Mouse (Mus musculus): ENCODE measurements around the gene Gm2564.
"Not testable (repeated sequence)": the region's sequence is repeated elsewhere in the genome, so short reads cannot be mapped to it uniquely, and the experiment has no call there.

Gene Gm2564

GRCm38 (mm10) chr4:42629419-42629818, at the start of gene Gm2564:
Gm2564 (plus strand) TSS chr4:42629719.
- not testable (repeated sequence) for DNase-seq (ENCODE audit: low spot score in 2 of 2)

GRCm38 (mm10) chr4:42611895-42612294, 17.6 kb upstream of the Gm2564 start, which contains the start of gene Gm10591:
Gm10591 (plus strand) TSS chr4:42612195.
- DNase-seq (ENCODE audit: low spot score in 2 of 2): not testable (repeated sequence)

DNA sequence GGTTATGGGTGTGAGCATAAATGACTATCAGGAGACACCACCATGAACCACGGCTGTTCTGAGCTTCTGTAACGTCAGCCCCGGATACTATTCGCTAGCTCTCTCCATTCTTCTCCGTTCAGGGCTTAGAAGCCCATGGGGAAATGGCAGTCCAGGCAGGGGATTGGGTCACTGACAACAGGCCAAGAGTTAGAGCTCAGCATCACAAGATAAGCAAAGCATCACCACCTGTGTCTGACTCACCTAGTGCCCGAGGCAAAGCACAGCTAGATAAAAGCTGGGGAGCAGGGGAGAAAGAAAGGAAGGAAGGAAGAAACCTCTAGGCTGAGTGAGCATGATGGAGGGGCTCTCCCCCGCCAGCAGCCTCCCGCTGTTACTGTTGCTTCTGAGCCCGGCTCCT, 25.4 kb downstream of the Gm2564 start, which contains the start of gene Ccl27b:
Gene Ccl27b (plus strand): TSS at position 301 of the 400 bp plus-strand sequence.
- DNase-seq (ENCODE audit: low spot score in 2 of 2): not testable (repeated sequence)

- DNase-seq (ENCODE audit: low spot score in 2 of 2): not testable (repeated sequence)
These were observed 32.3 kb downstream of the Gm2564 start, which contains the start of gene Il11ra2 for GRCm38 (mm10) chr4:42661793-42662192. Il11ra2 (minus strand) TSS chr4:42661893.

DNA sequence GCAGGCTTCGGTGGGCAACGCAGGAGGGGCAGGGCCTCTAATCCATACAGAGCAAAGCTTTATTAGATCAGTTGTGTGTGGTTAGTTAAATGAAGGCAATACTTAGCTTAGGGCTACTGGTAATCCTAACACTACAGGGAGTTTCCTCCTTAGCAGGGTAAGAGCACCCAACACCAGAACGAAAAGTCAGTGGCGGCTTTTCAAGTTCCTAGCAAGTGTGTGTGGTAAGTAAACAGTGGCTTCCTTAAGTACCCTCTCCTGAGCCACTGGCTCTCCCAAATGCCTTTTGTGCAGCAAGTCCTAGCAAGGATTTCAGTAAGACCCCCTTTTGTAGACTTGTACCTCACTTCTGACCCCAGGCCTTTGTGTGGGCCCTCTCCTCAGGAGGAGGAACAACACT, 45.9 kb downstream of the Gm2564 start:
- DNase-seq (ENCODE audit: low spot score in 2 of 2): not testable (repeated sequence)

DNA sequence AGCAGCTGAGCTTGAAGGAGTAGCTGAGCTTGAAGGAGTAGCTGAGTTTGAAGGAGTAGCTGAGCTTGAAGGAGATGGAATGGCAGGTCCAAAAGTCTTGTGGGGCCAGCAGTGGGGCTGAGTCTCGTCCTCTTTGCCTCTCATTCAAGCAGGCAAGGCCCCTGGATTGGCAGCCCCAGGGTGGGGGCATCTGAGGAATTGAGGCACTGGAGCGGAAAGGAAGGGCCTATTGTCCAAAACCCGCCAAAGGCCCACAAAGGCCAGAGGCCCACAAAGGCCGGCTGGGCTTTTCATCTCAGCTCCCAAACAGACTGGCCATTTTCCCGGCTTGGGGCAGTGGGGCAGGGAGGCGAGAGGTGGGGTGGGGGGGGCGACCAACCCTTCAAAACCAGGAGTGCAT, 49.8 kb downstream of the Gm2564 start:
- not testable (repeated sequence) for DNase-seq (ENCODE audit: low spot score in 2 of 2)

GRCm38 (mm10) chr4:42680374-42681356, 51.1 kb downstream of the Gm2564 start:
- not testable (repeated sequence) for DNase-seq (ENCODE audit: low spot score in 2 of 2)

Measured in natural killer cell, adult 2 months (primary cell).